Mouse (Mus musculus): ENCODE data around the gene Sms.

Sms gene

DNA sequence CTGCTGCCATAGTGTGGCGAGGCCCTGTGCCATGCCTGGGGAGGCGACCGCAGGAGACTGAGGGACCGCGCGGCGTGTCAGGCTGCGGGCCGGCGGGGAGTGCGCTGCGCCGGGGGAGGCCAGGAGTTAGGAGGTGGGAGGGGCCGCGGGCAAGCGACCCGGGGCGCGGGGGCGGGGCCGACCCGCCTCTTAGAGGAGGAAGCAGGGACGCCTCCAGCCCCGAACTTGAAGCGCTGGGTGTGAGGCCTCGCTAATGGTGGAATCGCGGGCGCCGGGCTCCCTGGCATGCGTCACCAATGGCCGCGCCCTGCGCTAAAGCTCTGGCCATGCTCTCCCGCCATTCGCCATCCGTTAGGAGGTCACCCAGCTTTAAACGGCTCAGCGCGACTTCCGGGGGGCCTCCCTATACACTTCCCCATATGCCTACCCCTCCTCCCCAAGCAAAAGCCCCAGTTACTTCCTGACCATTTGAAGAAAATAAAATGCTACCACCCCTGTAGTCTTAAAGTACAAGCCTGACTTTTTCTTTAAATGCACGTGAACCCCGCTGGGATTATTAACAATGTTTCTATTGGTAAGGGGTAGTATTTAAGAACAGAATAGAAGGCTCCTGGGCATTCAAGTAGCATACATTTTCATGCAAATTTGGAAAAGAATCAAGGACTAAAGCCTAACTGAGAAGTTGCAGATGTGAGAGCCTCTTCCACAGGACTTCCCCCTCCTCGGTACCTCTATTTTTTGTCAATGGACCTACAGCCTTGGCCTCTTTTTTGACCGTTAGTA, at the start of gene Sms:
TSS of gene Sms (minus strand) at position 344 of the 783 bp plus-strand sequence.
- DNase-seq (ENCODE audit: low read depth, low spot score) = peak; percentile 40

DNA sequence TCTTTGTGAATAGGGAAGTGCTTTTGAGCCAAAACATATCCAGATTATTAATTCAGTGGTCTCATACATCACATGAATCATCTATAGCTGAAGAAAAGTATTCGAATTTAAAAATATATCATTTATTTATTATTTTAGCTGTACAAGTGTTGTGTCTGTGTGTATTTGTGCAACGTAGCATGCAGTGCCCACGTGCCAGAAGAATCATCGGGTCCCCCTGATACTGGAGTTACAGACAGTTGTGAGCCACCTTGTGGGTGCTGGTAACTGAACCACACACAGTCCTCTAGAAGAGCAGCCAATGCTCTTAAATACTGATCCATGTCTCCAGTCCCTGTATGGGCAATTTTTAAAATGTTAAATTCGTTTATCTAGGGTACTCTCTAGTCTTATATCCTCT, 14.3 kb upstream of the Sms start:
- DNase-seq (ENCODE audit: low read depth, low spot score) = no peak

DNA sequence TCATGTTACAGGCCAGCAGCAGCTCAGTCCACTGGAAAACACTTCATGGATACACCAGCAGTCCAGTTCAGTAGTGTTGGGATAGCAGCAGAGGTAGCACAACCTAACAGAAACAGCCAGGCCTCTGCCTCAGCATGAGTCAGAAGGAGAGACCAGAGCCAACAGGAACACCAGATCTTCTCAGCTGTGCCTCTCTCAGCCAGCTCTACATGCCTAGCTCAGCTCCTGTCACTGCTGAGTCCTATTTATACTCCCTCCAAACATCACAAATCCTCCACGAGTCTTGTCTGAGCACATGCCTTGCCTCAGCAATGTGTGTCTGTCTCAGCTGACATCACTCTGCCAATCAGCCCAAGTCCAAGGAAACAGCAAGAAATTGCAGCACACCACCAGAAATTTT, 12.4 kb upstream of the Sms start:
- DNase-seq (ENCODE audit: low read depth, low spot score) = peak; percentile 74

DNA sequence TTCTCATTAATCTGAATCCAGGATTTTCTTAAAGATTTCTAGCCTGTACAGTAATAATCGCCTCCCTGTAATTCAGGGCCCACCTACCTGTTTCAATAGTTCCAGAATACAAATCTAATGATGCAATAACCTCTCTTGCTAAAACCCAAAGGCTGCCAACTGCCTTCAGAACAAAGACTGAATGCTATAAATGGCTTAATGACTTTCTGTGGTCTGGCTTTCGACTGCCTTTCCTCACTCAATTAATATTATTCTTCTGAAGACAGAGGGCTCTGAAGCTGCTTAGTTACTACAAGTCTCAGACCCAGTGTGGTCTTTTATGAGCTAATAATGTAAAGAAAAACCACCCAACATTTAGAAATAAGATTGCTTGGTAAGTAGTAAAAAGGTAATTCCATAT, 9.8 kb upstream of the Sms start:
- no peak for DNase-seq (ENCODE audit: low read depth, low spot score)

DNA sequence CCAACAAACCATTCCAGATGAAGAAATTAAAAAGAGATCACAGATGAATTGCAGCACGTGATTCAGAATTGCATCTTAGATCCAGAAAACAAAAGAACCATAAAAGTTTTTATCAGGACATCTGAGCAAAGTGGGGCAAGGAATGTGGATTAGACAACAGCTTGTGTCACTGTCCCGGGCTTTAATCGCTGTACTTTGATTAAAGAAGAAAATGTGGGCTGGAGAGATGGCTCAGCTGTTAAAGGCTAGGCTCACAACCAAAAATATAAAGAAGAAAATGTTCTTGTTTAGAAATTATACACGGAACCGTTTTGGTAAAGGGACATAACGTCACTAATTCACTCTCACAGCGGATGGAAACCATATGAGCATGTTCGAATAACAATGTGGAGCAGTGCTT, 7.9 kb upstream of the Sms start:
- DNase-seq (ENCODE audit: low read depth, low spot score) = no peak

DNA sequence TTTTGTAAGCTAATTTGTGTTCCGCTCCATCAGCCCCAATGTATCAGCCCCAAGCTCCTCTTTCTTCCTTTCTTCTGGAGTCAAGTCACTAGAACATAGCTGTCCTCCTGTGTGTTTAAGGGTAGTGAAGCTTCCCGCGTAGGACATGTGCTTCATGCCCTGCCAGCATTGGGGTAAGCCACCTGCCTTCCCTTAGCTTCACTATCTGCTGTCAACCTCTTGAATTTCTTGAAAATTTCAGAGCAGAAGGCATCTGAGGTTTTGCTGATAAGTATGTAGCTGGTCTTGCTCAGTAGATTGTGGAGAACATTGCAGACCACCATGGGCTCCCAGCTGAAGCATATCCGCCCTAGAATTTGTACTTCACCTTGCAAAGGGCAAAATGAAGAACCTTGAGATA, 1.1 kb upstream of the Sms start:
- no peak for DNase-seq (ENCODE audit: low read depth, low spot score)

DNA sequence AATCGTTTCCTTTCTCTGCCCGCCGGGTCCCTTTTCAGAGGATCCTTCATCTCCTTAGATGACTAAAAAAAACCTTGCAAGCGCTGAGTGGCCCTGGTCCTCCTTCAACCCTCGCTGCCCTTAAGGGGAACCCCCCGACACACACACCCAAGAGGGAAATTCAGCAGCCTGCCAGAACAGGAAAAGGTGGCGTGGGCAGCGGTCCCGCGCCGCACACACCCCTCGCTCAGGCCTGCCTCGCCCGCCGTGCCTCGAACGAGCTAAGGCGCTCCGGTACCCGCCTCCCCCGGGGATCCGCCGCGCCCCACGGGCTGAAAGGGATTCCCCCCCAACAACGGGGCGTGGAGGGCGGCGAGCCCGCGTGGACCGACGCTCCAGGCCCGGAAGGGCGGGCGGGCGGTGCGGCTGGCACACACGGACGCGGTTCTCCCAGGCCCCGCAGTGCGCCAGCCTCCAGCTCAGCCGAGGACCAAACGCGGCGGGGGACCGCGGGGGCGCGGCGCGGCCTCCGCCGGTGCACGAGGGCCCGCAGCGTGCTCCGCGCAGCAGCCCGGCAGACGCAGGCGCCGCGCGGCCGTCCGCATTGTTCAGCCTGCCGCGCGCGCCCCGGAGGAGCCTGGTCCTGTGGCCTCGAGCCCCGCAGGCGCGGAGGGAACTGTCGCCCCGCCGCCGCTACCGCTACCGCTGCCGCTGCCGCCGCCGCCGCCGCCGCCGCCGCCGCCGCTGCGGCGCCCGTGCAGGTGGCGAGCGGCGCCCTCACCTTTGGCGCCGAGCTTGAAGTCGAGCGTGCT, 747 bp downstream of the Sms start:
- no peak for DNase-seq (ENCODE audit: low read depth, low spot score)

DNA sequence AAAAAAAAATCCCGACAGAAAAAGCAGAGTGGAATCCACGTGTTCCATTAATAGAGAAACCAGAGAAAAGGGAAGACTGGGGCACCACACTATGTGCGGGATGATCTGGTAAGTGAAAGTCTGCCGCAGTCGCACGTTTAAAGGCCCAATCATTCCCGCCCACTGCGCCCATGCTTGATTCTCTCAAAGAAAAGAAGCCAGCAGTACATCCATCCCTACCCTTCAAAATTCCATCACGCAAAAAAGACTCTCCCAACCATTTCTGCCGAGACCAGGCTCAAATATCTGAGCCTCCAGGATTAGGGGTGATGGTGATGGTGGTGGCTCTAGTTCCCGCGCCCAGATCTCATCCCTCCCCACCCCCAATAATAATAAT, 1.3 kb downstream of the Sms start:
- no peak for DNase-seq (ENCODE audit: low read depth, low spot score)

DNA sequence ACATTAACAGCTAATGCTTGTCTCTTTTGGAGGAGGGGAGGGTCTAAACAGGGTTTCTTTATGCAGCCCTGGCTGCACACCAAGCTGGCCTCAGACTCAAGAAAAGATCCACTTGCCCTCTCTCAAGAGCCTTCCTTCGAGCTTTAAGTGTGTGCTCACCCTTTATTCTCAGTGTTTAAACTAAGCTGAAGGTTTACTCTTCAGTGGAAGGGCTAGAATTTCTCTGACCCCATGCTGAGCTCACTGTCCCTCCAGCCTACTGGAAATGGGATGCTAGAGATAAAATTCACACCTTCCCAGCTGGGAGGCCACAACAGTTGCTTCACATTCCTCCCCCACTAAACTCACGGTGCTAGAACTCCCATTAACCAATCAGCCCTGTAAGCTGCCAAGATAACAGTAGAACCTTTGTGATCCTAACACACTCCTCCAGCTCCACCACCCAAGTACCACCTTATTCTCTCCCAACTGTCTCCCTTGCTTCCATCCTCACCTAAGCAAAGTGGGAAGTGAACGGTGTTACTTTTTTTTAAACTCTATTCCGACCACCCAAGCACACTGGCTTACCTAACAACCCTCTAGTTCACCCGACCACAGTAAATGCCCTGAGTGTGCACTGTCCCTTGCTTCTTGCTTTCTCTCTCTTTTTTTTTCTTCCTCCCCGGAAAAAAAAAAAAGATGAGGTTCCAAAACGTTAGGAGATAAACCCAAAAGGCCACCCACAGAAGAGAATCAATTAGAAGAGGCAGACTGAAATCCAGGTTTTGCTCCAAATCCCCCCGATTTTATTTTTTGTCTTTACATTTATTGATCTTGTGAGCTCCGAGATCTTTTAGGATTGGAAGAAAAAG, 2.0 kb downstream of the Sms start:
- no peak for DNase-seq (ENCODE audit: low read depth, low spot score)

DNA sequence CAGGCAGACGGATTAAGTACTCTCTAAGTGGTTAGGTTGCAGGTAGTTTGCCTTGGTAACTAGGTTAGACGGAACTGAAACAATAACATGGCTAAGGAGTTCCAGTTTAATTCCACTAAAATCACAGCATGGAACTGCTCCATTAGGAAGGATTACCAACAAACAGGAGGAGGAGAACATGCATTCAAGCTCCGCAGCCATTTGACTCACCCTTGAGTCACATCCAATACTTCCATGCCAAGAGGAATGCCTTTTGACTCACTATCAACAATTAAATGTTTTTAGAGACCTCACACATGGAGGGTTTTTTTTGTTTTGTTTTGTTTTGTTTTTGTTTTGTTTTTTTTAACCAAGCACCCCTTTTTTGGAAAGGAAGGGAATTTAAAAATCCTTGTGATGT, 3.3 kb downstream of the Sms start:
- no peak for DNase-seq (ENCODE audit: low read depth, low spot score)

DNA sequence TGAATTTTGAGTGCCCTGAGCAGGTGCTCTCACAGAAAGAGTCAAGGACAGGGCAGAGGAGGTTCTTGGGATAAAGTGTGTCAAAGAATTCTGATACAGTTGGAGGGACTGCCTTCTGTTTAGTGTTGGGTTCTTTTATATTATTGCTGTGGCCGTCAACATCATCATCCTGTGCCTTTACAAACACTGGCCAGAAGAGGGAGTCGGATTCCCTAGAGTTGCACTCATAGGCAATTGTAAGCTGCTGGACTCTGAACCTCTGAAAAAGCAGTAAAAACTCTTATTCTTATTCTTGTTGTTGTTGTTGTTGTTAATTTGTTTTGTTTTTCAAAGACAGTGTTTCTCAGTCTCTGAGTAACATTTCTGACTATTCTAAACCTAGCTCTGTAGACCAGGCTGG, 5.3 kb downstream of the Sms start:
- DNase-seq (ENCODE audit: low read depth, low spot score) = no peak

DNA sequence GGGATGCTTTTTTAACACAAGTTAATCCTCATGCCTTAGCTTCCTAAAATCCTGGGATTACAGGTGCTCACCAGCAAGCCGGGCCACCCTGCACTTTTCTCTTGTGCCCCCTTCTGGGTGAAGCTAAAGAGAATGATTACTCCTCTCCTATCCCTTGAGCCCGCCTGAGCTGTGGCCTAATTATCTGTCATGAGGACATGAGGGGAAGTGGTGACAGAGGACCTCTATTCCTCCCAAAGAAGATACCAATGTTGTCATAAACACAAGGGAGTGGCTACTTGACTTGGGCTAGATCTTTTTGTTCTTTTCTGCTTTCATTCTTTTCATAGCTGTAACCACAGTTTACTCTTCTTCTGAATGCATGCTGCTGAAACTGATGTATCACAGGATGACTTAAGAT, 9.2 kb downstream of the Sms start:
- no peak for DNase-seq (ENCODE audit: low read depth, low spot score)

DNA sequence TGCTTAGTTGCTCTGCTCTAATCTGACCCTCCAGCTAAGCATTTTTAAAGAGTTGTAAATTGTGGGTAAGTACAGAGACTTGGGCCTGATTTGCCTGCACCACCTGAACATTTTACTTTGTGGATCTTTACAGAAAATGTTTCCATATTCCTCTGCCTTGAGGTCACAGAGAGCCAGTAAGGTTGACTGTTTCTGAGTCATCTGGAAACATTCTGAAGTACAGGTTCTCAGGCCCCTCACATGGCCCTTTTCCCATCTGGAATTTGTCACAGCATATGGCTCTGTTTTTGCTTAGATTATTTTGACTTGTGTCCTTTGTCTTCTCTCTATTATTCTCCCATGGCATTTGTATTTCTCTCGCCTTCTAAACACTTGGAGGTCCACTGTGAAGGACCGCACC, 10.2 kb downstream of the Sms start:
- no peak for DNase-seq (ENCODE audit: low read depth, low spot score)

DNA sequence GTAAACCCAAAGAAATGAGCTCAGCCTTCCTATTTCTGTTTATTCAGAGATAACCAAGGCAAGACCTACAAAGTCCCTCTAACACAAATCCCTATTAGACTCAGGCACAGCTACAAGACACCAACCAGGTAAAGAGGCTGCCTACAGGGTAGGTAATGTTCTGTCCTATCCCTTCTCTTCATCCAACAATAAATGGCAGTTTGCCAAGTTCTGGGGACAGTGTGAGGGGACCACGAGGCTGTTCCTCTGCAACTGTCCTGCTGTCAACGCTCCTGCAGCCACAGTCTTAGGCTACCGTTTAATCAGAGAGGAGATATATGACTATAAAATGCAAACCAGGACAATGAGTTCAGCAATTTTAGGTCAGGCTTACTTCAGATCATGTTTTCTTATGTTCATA, 14.8 kb downstream of the Sms start:
- DNase-seq (ENCODE audit: low read depth, low spot score) = no peak

DNA sequence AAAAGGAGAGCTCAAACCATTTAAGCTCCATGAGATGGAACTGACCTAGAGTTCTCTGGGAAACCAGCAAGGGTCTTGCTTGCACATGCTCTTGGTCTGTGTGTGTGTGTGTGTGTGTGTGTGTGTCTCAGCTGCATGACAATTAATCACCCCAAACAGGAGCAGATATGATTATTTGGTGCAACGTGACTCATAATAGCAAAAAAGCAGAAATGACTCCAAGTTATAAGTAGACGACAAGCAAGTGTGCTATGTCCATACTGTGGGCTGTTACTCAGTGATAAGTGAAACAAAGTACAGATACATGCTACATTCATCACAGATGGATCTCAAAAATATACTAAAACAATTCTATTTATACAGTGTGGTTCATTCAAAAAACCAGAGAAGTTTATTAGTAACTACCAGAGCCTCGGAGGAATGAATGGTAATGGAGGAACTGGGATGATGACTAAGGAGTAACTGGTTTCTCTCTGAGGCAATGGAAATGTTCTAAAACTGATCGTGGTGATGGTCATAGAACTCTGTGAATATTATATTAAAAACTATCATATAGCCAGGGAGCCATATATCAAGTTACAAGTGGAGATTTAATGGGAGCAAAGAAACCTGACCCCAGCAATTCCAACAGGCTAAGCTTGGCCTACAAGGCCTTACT, 15.8 kb downstream of the Sms start:
- DNase-seq (ENCODE audit: low read depth, low spot score) = peak; percentile 32

DNA sequence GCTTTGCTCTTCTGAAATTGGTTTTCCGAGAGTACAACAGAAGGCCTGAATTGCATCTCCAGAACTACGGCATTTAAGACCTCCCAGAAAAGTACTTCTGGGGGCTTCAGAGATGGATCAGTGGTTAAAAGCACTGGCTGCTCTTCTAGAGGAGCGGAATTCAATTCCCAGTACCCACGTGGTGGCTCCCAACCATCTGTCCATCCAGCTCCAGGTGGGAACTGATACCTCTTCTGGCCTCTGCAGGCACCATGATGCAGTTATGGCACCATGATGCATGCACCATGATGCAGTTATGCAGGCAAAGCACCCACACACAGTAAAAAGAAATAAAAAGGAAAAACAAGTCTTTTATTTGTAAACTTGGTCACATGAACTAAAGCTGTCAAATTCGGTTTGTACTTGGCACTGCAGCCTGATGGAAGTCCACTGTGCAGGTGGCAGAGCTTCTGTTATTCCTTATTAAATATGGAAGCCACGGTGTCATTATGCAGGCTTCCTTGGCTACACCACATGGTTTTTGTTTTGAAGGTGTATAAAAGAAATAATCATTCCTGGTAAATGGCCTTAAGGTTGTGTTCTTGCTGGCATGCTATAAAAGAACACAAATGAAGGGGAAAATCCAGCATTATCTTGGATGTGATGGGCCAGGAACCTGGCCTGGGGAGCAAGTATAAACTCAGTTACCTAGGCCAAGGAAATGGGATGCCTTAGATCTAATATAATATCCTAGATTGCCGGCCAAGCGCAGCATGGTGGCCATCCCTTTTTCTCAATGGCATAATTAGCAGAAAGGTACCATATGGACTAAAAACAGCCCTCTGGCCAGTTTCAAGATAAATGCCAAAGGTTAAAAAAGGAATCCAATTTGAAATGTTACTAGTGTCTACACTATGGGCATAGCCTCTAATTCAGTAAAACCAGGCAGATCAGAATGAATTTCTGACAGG, 20.1 kb downstream of the Sms start:
- DNase-seq (ENCODE audit: low read depth, low spot score) = no peak

DNA sequence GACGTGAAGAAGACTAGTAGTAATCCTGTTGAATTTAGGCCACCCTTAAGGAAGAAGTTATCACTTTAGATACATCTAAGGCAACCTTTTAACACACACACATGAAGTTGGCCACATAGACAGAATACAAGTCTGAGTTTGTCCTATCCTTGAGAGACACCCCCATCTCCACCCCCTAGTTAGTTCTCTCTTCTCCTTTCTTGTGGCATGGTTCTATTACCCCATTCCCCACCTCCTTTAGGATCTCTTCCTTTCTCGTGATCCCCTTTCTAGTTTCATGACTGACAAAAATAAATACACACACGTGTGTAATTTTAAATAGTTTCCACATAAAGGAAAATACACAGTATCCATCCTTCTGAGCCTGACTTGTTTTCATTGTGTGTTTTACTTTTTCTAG, 23.3 kb downstream of the Sms start:
- DNase-seq (ENCODE audit: low read depth, low spot score) = no peak

DNA sequence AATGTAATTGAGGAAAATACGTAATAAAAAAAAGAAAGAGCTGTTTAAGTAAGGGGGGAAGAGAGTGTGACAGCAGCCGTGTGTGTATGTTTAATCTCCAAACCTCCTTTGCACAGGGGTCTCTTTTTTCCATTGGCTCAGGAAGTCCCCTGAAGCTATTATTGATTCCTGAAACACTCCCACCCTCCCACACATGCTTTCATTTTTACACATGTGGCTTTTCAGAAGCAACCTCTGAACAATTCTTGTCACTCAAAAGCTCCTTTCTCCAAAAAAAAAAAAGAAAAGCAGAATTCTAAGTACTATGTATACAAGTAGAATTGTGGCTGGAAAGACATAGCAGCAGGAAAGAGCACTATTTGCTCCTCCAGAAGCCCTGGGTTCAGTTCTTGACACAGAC, 24.0 kb downstream of the Sms start:
- DNase-seq (ENCODE audit: low read depth, low spot score) = no peak

DNA sequence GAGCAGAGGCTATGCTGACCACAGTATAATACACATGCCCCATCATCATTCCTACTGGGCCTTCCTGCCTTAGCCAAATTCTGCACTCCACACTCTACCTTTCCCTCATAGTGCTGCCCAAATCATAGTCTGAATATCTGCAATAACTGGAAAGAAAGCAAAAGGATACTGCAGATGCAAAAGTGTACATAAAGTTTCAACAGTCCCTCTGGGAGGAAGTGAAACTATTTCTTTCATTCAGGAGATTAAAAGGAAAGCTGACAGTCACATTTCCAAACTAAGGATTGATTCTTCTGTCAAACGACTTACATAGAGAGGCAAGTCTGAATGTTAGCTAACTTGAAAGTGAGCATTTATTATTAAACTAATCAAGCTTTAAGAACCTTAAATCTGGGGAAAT, 26.1 kb downstream of the Sms start:
- no peak for DNase-seq (ENCODE audit: low read depth, low spot score)

DNA sequence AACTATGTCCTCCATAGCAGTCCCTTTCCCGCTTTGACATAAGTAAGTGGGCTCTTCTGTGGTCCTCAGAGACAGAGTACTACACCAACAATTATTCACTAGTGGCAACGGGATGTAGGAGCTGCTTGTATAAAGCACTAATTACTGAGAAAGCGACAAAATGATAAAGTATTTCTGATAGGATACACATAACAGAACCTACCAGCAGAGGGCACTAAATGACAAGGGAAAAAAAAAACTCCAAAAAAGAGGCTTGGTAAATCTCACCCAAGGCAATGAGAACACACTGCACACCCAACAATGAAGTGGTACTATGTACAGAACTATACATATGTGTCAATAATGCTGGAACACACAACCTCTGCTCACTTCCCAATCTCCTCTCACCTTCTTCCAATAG, 29.4 kb downstream of the Sms start:
- no peak for DNase-seq (ENCODE audit: low read depth, low spot score)

DNA sequence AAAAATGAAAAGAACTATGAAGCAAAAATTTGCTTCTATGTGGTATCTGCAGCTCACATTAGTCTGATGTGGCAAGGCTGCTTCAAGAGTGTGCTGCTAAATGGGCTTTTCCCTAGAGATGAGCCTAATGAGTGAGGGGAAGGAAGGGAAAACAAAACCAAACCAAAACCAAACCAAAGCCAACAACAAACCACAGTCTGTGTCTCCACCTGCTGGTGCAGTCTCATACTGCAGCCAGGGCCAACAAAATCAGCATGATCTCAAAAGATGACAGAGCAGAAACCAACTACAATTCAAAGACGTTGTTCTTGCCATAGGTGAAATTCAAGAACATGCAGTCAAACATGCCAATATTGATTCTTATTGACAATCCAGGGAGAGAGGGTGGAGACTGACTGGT, 37.7 kb downstream of the Sms start:
- DNase-seq (ENCODE audit: low read depth, low spot score) = no peak

Measured in skeletal muscle tissue, adult 2 months (tissue).